Mouse (Mus musculus): Measurements from ENCODE around the gene Ppp1r7.

GRCm38 (mm10) chr1:93352724-93353123, 10.1 kb downstream of the Ppp1r7 start:
- TF ChIP-seq FLI1 (IDR thresholded peaks at IDR 0.05; ENCODE audit: low read length) (no peak), GATA1 (IDR thresholded peaks at IDR 0.05; ENCODE audit: borderline replicate concordance, low read length) (no peak)
